Mouse (Mus musculus) yolk sac, embryonic 10.5 days (tissue): ENCODE measurements at regions not wholly inside any gene's neighbourhood (a gene's known extent, or its start where the extent isn't known, plus 50 kb on each side); places are given as distances from the start of the nearest gene placed in this dataset.

Experiments
- DNase-seq: peaks from one replicate; pipeline ENCODE4 v3.0.0-alpha.2; 2017; ENCODE audit warnings: low spot score

- DNase-seq = no peak
Measured at GRCm38 (mm10) chr8:107717856-107718255, 129.6 kb upstream of the Psmd7 start.

GRCm38 (mm10) chr8:107719656-107720055 is 131.4 kb upstream of the Psmd7 start:
- DNase-seq = no peak

GRCm38 (mm10) chr8:107726716-107727115 is 138.5 kb upstream of the Psmd7 start:
- DNase-seq = no peak

GRCm38 (mm10) chr8:107727276-107727675 is 139.0 kb upstream of the Psmd7 start:
- no peak for DNase-seq

GRCm38 (mm10) chr8:107739091-107739490 is 150.8 kb upstream of the Psmd7 start:
- DNase-seq = no peak

GRCm38 (mm10) chr8:107757083-107757482 is 168.8 kb upstream of the Psmd7 start:
- no peak for DNase-seq

- no peak for DNase-seq
Measured at GRCm38 (mm10) chr8:107758637-107759036, 170.4 kb upstream of the Psmd7 start.

- DNase-seq = no peak
Measured at GRCm38 (mm10) chr8:107776906-107777305, 165.5 kb upstream of the Zfhx3 start.

GRCm38 (mm10) chr8:107785771-107786170 is 156.7 kb upstream of the Zfhx3 start:
- DNase-seq = no peak

GRCm38 (mm10) chr8:107792286-107792685 is 150.2 kb upstream of the Zfhx3 start:
- no peak for DNase-seq

- DNase-seq = no peak
Measured at GRCm38 (mm10) chr8:107814931-107815330, 127.5 kb upstream of the Zfhx3 start.

GRCm38 (mm10) chr8:107815775-107816174 is 126.7 kb upstream of the Zfhx3 start:
- DNase-seq = no peak

- DNase-seq = no peak
Measured at GRCm38 (mm10) chr8:107817796-107818195, 124.6 kb upstream of the Zfhx3 start.

GRCm38 (mm10) chr8:107820174-107820760 is 122.2 kb upstream of the Zfhx3 start:
- no peak for DNase-seq

GRCm38 (mm10) chr8:107821522-107821921 is 120.9 kb upstream of the Zfhx3 start:
- peak; percentile 22 for DNase-seq

- peak; percentile 15 for DNase-seq
Measured at GRCm38 (mm10) chr8:107824096-107824495, 118.3 kb upstream of the Zfhx3 start.

GRCm38 (mm10) chr8:107824640-107825039 is 117.8 kb upstream of the Zfhx3 start:
- DNase-seq = peak; percentile 12

GRCm38 (mm10) chr8:107827500-107828125 is 114.8 kb upstream of the Zfhx3 start:
- DNase-seq = no peak

GRCm38 (mm10) chr8:107828541-107828940 is 113.9 kb upstream of the Zfhx3 start:
- DNase-seq = no peak

- DNase-seq = no peak
Measured at GRCm38 (mm10) chr8:107833481-107833880, 109.0 kb upstream of the Zfhx3 start.

- no peak for DNase-seq
Measured at GRCm38 (mm10) chr8:107846141-107846540, 96.3 kb upstream of the Zfhx3 start.

GRCm38 (mm10) chr8:107851236-107852043 is 91.0 kb upstream of the Zfhx3 start:
- no peak for DNase-seq

GRCm38 (mm10) chr8:107859770-107860169 is 82.7 kb upstream of the Zfhx3 start:
- no peak for DNase-seq
